Mouse (Mus musculus) liver, adult (tissue): ENCODE results near the gene Gle1.

ENCODE experiments used
- GATA4 ChIP-seq: IDR thresholded peaks from 2 replicates; pipeline ENCODE4 v1.6.1; 2014; ENCODE audit warnings: mild to moderate bottlenecking, low read length; ENCODE audit not compliant: insufficient replicate concordance

Gle1 gene

GRCm38 (mm10) chr2:29948896-29949295, 13.7 kb downstream of the Gle1 start:
- no peak for TF ChIP-seq GATA4

DNA sequence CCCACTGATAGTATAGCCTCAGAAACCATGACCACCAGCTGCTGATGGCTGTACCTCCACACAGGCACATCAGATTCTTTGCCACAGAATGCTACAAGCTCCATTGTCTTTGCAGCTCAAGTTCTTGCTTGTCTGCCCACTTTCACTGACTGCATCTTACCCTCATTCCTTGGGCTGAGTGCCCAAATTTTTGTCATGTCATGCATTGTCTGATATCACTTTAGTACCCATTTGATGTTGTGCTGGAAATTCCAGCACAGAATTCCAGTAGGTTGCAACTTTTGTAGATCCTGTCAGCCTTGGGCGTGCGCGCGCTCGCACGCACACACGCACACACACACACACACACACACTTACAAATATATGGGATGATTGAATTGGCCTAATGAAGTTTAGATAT, 26.0 kb downstream of the Gle1 start:
- no peak for TF ChIP-seq GATA4

DNA sequence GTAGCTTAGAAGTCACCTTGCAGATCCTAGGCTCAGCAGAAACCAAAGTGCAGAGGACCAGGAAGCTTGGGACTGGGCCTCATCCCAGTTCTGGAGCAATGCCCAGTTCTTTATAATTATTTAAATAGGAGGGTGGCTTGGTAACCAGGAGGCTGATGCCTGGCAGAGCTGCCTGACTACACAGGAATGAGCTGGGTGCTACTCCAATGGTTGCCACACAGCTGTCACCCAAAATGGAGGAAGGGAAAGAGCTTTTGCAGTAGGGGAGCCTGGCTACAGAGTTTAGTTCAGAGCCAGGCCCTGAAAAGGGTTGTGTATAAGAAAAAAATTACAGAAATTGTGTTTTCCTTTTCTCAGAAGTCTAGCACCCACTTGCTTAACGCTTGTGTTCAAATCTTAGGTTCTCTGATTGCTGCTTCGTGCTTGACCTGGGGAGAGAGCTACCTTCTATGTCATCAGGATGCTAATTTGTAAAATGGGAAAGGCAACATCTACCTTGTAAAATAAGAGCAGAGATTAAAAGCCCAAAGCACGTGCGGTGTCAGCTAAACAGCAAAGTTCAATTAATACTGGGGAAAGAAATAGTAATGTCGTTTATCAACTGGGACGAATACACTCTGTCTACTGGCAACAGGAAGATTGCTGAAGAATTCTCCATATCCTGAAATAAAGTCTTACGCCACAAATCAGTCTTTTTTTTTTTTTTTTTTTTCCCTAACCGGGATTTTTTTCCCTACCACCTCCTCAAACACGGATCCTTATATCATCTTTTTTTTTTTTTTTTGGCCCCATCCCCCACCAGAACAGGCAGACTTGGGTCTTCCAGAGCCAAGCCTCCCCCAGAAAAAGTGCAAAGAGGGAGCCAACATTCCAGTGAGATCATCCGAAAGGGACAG, 29.4 kb downstream of the Gle1 start:
- no peak for TF ChIP-seq GATA4

DNA sequence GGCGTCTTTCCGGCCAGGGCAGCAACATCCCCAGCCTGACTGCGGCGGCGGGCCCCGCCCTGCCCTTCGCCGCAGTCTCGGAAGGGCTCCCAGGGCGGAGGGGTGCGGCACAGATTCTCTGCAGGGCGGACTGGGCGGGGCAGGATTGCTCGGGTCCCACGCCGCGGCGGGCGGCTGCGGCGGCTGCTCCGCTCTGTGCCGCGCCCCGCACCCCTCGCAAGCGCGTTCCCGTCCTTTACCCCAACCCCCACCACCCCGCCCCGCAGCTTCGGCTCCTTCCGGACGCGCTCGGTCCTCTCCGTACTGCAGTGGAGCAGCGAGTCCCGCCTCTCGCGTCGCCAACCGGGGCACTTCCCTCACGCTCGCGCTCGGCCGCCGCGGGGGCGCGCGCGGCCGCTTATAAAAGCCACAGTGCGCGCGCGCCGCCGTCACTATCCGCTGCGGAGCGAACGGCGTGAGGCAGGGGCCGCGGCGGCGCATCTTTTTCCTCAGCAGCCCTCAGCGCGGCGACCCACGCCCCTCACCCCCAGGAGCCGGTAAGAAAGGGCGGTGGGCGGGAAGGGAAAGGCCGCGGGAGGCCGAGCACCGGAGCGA, 30.1 kb downstream of the Gle1 start, which contains the start of gene Sptan1:
Gene Sptan1, plus strand, starts transcription at position 311 of the 594 bp plus-strand sequence.
- peak; percentile 43; the same call in 1 of the 2 replicates for TF ChIP-seq GATA4

DNA sequence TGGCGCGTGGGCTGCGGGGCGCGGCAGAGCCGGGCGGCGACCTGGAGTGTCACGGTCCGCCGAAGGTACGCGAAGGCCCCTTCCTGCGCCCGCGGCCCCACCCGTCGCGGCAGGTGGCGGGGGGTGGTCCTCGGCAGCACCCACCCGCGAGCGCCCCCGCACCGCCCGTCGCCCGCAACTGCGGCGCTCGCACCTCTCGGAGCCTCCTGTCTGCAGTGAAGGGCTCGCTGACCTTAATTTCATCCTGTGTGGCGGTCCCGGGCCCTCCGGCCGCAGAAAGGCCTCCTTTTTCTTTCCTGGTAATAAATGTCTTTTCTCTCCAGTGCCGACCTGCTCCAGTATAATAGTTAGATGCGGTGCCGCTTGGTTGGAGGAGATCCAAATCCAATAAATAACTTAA, 30.7 kb downstream of the Gle1 start:
- TF ChIP-seq GATA4: no peak

- TF ChIP-seq GATA4: no peak
Measured at GRCm38 (mm10) chr2:29966826-29967225, 31.6 kb downstream of the Gle1 start.

- no peak for TF ChIP-seq GATA4
Measured at GRCm38 (mm10) chr2:29967768-29968167, 32.5 kb downstream of the Gle1 start.

- no peak for TF ChIP-seq GATA4
Measured at GRCm38 (mm10) chr2:29968638-29969037, 33.4 kb downstream of the Gle1 start.

- TF ChIP-seq GATA4: no peak
Measured at GRCm38 (mm10) chr2:29971838-29972635, 36.8 kb downstream of the Gle1 start.

DNA sequence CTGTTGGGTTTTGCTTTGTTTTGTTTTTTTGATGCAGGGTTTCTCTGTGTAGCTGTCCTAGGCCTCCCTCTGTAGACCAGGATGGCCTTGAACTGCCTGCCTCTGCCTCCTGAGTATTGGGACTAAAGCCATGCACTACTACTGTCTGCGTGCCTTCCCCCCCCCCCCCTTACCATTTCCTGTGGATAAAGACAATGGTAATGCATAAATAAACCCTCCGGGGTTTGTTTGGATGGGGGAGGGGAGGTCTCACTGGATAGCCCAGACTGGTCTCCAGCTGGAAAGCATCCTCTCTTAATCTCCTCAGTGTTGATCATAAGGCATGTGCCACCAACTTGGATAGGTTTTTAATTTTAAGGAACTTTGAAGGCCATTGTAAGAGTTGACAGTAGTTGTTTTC, 38.3 kb downstream of the Gle1 start:
- no peak for TF ChIP-seq GATA4

GRCm38 (mm10) chr2:29977307-29977706, 42.1 kb downstream of the Gle1 start:
- no peak for TF ChIP-seq GATA4

DNA sequence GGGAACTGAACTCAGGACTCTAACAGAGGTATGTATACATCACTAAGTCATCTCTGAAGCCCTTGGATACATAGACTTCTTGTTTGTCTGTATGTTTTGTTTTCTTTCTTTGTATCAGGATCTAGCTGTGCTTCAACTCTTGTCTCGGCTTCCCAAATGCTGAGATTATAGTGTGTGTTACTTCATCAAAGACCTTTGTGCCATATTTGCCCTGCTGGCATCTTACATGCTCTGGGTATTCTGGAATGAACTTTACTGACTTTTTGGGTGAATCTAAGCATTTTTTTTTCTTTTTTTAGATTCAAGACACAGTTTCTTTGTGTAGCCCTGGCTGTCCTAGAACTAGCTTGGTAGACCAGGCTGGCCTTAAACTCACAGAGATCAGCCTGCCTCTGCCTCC, 45.4 kb downstream of the Gle1 start:
- TF ChIP-seq GATA4: no peak

DNA sequence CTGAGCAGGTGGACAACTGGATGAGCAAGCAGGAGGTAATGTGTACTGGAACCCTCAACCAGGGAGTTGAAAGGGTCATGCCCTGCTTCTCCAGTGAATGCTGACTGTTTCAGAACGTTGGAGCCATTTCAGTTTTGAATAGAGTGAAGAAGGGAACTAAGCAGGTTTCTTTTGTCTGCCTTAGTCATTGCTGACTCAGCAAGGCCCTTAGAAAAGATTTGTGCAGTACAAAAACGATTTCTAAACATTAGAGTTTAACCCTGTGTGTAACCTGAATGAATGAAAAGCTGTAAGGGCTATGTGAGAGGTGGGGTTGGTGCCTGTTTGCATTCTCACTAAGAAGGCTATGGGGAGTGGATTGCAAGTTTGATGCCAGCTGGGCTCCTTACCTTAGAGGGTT, 56.7 kb downstream of the Gle1 start:
- no peak for TF ChIP-seq GATA4

DNA sequence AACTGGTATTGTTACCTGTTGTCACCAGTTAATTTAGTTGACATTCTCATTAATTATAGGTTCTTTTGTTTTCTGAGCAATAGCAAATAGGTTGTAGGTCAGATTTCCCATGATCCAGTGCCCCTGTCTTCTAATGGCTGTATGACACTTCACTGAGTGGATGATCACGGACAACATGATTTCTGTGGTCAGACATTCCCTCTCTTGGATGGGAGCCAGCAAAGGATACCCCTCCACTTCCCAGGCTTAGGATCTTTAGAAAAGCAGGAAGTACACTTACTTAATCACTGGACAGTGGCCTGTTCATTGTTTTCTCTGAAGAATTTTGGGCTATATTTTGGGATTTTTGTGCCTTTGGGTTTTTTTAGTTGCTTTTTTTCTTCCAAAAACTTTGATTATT, 73.9 kb downstream of the Gle1 start:
- TF ChIP-seq GATA4: no peak
